Mouse (Mus musculus): ENCODE data around the gene Aspa. TPM values are rescaled to one million over a fixed set of nuclear protein-coding genes. Genes with fewer than 3 reads are reported as not detected.
"Not testable (repeated sequence)": the region's sequence is repeated elsewhere in the genome, so short reads cannot be mapped to it uniquely, and the experiment has no call there.

The Aspa gene
- total RNA-seq (2017) = 0.49 to 12.6 TPM (median 6.0 TPM) in 3 replicates

- ATAC-seq (replicated peaks; ENCODE audit: insufficient number of reproducible peaks, low FRiP score, low TSS enrichment, poor library complexity, severe bottlenecking) = no peak
Observed at GRCm38 (mm10) chr11:73329442-73329841, at the start of gene Aspa, which contains the start of the genes Gm49340 and Spata22. TSS of gene Aspa (minus strand) at chr11:73329596. TSS of gene Gm49340 (plus strand) at chr11:73329741. TSS of gene Spata22 (plus strand) at chr11:73329741.

- ATAC-seq (replicated peaks; ENCODE audit: insufficient number of reproducible peaks, low FRiP score, low TSS enrichment, poor library complexity, severe bottlenecking) = no peak
Observed at GRCm38 (mm10) chr11:73370946-73371345, 41.5 kb upstream of the Aspa start, which contains the start of gene Olfr376. TSS of gene Olfr376 (plus strand) at chr11:73371246.

GRCm38 (mm10) chr11:73350483-73350882, 21.1 kb upstream of the Aspa start, which contains the start of gene Olfr20:
TSS of gene Olfr20 (plus strand) at chr11:73350783.
- ATAC-seq (replicated peaks; ENCODE audit: insufficient number of reproducible peaks, low FRiP score, low TSS enrichment, poor library complexity, severe bottlenecking) = no peak

GRCm38 (mm10) chr11:73336919-73337318, 7.5 kb upstream of the Aspa start:
- no peak for ATAC-seq (replicated peaks; ENCODE audit: insufficient number of reproducible peaks, low FRiP score, low TSS enrichment, poor library complexity, severe bottlenecking)

- ATAC-seq (replicated peaks; ENCODE audit: insufficient number of reproducible peaks, low FRiP score, low TSS enrichment, poor library complexity, severe bottlenecking) = no peak
Observed at GRCm38 (mm10) chr11:73333357-73333756, 4.0 kb upstream of the Aspa start.

GRCm38 (mm10) chr11:73327361-73327760, 2.0 kb downstream of the Aspa start:
- ATAC-seq (replicated peaks; ENCODE audit: insufficient number of reproducible peaks, low FRiP score, low TSS enrichment, poor library complexity, severe bottlenecking) = no peak

GRCm38 (mm10) chr11:73326485-73326886, 2.9 kb downstream of the Aspa start:
- ATAC-seq (replicated peaks; ENCODE audit: insufficient number of reproducible peaks, low FRiP score, low TSS enrichment, poor library complexity, severe bottlenecking) = no peak

- no peak for ATAC-seq (replicated peaks; ENCODE audit: insufficient number of reproducible peaks, low FRiP score, low TSS enrichment, poor library complexity, severe bottlenecking)
Observed at GRCm38 (mm10) chr11:73323906-73324830, 5.2 kb downstream of the Aspa start.

GRCm38 (mm10) chr11:73321064-73321463, 8.3 kb downstream of the Aspa start:
- not testable (repeated sequence) for ATAC-seq (replicated peaks; ENCODE audit: insufficient number of reproducible peaks, low FRiP score, low TSS enrichment, poor library complexity, severe bottlenecking)

- not testable (repeated sequence) for ATAC-seq (replicated peaks; ENCODE audit: insufficient number of reproducible peaks, low FRiP score, low TSS enrichment, poor library complexity, severe bottlenecking)
Observed at GRCm38 (mm10) chr11:73318581-73318980, 10.8 kb downstream of the Aspa start.

- no peak for ATAC-seq (replicated peaks; ENCODE audit: insufficient number of reproducible peaks, low FRiP score, low TSS enrichment, poor library complexity, severe bottlenecking)
Observed at GRCm38 (mm10) chr11:73315961-73316360, 13.4 kb downstream of the Aspa start.

GRCm38 (mm10) chr11:73303123-73303522, 26.3 kb downstream of the Aspa start:
- ATAC-seq (replicated peaks; ENCODE audit: insufficient number of reproducible peaks, low FRiP score, low TSS enrichment, poor library complexity, severe bottlenecking) = no peak

- no peak for ATAC-seq (replicated peaks; ENCODE audit: insufficient number of reproducible peaks, low FRiP score, low TSS enrichment, poor library complexity, severe bottlenecking)
Observed at GRCm38 (mm10) chr11:73289621-73290020, 39.8 kb downstream of the Aspa start.

GRCm38 (mm10) chr11:73284351-73284750, 45.0 kb downstream of the Aspa start:
- no peak for ATAC-seq (replicated peaks; ENCODE audit: insufficient number of reproducible peaks, low FRiP score, low TSS enrichment, poor library complexity, severe bottlenecking)

GRCm38 (mm10) chr11:73283926-73284325, 45.5 kb downstream of the Aspa start:
- no peak for ATAC-seq (replicated peaks; ENCODE audit: insufficient number of reproducible peaks, low FRiP score, low TSS enrichment, poor library complexity, severe bottlenecking)

GRCm38 (mm10) chr11:73283369-73283768, 46.0 kb downstream of the Aspa start:
- ATAC-seq (replicated peaks; ENCODE audit: insufficient number of reproducible peaks, low FRiP score, low TSS enrichment, poor library complexity, severe bottlenecking) = no peak

GRCm38 (mm10) chr11:73281528-73282027, 47.8 kb downstream of the Aspa start:
- no peak for ATAC-seq (replicated peaks; ENCODE audit: insufficient number of reproducible peaks, low FRiP score, low TSS enrichment, poor library complexity, severe bottlenecking)

GRCm38 (mm10) chr11:73280710-73281109, 48.7 kb downstream of the Aspa start:
- no peak for ATAC-seq (replicated peaks; ENCODE audit: insufficient number of reproducible peaks, low FRiP score, low TSS enrichment, poor library complexity, severe bottlenecking)

GRCm38 (mm10) chr11:73274821-73275220, 54.6 kb downstream of the Aspa start:
- ATAC-seq (replicated peaks; ENCODE audit: insufficient number of reproducible peaks, low FRiP score, low TSS enrichment, poor library complexity, severe bottlenecking) = no peak

GRCm38 (mm10) chr11:73267267-73267666, 62.1 kb downstream of the Aspa start, which contains the start of gene Trpv3:
TSS of gene Trpv3 (plus strand) at chr11:73267388.
- no peak for ATAC-seq (replicated peaks; ENCODE audit: insufficient number of reproducible peaks, low FRiP score, low TSS enrichment, poor library complexity, severe bottlenecking)
